Mouse (Mus musculus): ENCODE results near the gene Mrpl54.

DNA sequence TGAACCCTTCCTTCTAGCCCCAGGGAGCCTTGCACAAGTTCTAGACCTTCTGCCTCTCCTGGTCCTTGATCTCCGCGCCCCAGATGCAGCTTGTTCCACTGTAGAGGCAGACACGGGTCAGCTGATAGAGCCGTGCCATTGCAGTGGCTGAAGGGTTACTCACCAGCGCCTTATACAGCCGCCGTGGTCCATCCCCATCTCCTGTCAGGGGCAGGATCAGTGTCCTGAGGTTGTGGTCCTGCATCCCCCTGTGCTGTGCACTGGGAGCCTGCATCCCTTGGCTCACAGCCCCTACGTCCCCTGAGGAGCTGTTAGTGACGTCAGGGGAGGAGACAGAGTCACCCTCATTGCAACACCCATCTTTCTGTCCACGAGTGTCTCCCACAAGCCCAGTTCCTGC is 36.5 kb upstream of the Mrpl54 start:
- TF ChIP-seq CTCF (IDR thresholded peaks at IDR 0.05; ENCODE audit: borderline replicate concordance, extremely low read depth, insufficient read depth, insufficient read length) = no peak
- TF ChIP-seq POLR2A (IDR thresholded peaks at IDR 0.05; ENCODE audit: borderline replicate concordance, extremely low read depth, insufficient read depth, insufficient read length, poor library complexity, severe bottlenecking) = no peak
